Comparison of ENCODE assay signal across 11 mouse cellular contexts in genomic region chr7:143627555-143628286, GRCm38 (mm10). TPM values are rescaled to one million over a fixed set of nuclear protein-coding genes. Genes with fewer than 3 reads are reported as not detected.
A peak's percentile ranks its signal among the peaks of the same experiment; 100 is the strongest.
DNase-seq lines count a peak whose midpoint lies in the region; ATAC-seq and TF ChIP-seq lines count a peak whose summit lies in the region.
"Had no signal": no experiment of that assay in that cellular context is flagged by ENCODE, and none has a peak within 500 bp of the region (broad histone marks: within the 10 kb centered on the region; RNA-seq: fewer than 3 reads in every experiment).

No protein-coding gene starts in this region.

- no peak; the same call in 1 of the 2 replicates for TF ChIP-seq POLR2A in spleen, adult 2 months (IDR thresholded peaks at IDR 0.05; ENCODE audit: low read depth, low read length)

- H3K27me3 ChIP-seq in spleen, adult 2 months (ENCODE audit: control insufficient read depth, insufficient read depth, low read length), result no peaks in the 10 kb centered on the region

- TF ChIP-seq CTCF in spleen, adult 2 months (IDR thresholded peaks at IDR 0.05; ENCODE audit: extremely low read depth, insufficient read depth, insufficient read length, insufficient replicate concordance), result no peak

- H3K36me3 ChIP-seq in spleen, adult 2 months (ENCODE audit: control insufficient read depth, insufficient read depth, low read length), result no peaks in the 10 kb centered on the region

- 1% methylated on average over 10 of the region's 10 CpGs for WGBS in spleen, adult 2 months

- DNase-seq in spleen, adult 2 months (ENCODE audit: low read depth in 1 of 2, low spot score in 2 of 2), result peak in 1 of 2 experiments; percentile 17
- no peak for DNase-seq in spleen, postnatal 14 days (ENCODE audit: low spot score in 2 of 2)
- DNase-seq in cerebellum, adult 11-12 months, result no peak
- DNase-seq in gastrocnemius, postnatal 36 days, result no peak
- DNase-seq in cerebellum, adult 9-11 months, result no peak
- DNase-seq: cerebellum, adult 11 months; gastrocnemius, postnatal 25 days; lung, embryonic 14.5 days had no signal

- H3K27ac ChIP-seq in spleen, adult 2 months (ENCODE audit: insufficient read depth, low read length), result peak overlapping the region; percentile 86
- peak overlapping the region; percentile 18 for H3K27ac ChIP-seq in brown adipose tissue, adult 24 weeks (replicated peaks; ENCODE audit: low read depth, low read length)

- peak; percentile 74 for ATAC-seq in megakaryocyte progenitor cell, adult 5-6 weeks (replicated peaks; ENCODE audit: poor library complexity)
- ATAC-seq: intestine, postnatal 0 days had no signal

- intact Hi-C loops in gastrocnemius, postnatal 36 days (cut with DNase I), result no loop called here

- peak overlapping the region; percentile 57 for H3K4me3 ChIP-seq in spleen, adult 2 months (ENCODE audit: extremely low read depth, insufficient read depth, insufficient read length)
- H3K4me3 ChIP-seq in brown adipose tissue, adult 24 weeks (ENCODE audit: insufficient read depth, low read depth, low read length), result peak overlapping the region; percentile 31

- H3K4me1 ChIP-seq in spleen, adult 2 months (ENCODE audit: control insufficient read depth, insufficient read depth, insufficient read length), result peaks cover 17% of the 10 kb centered on the region
- H3K4me1 ChIP-seq in brown adipose tissue, adult 24 weeks (ENCODE audit: control insufficient read depth, insufficient read depth, insufficient read length, low read length), result no peaks in the 10 kb centered on the region

RNA-seq across cellular contexts. Expression of gene Tnfrsf26, which starts 0.8 kb away (rescaled TPM):
- polyA plus RNA-seq in spleen, adult 2 months (2012; rRNA removed), result 2.9 and 3.2 TPM in 2 replicates
- not detected in 2 replicates for polyA plus RNA-seq in brown adipose tissue, adult 24 weeks (2012; ENCODE audit: insufficient read depth, insufficient read length, missing spikeins)
- 28.1 and 31.6 TPM in 2 replicates for total RNA-seq in megakaryocyte progenitor cell, adult 5-6 weeks (2015)
- total RNA-seq in megakaryocyte progenitor cell, adult 5-6 weeks (2017), result 20.1 and 20.5 TPM in 2 replicates
- total RNA-seq in gastrocnemius, postnatal 36 days (2021), result under 1 TPM; 0.10 to 0.20 TPM

RNA-seq across cellular contexts. Expression of gene Tnfrsf22, which starts 21.7 kb away (rescaled TPM):
- 5.2 and 5.6 TPM in 2 replicates for polyA plus RNA-seq in spleen, adult 2 months (2012; rRNA removed)
- polyA plus RNA-seq in brown adipose tissue, adult 24 weeks (2012; ENCODE audit: insufficient read depth, insufficient read length, missing spikeins), result 2.8 and 5.9 TPM in 2 replicates
- total RNA-seq in megakaryocyte progenitor cell, adult 5-6 weeks (2015), result 8.3 and 13.6 TPM in 2 replicates
- total RNA-seq in megakaryocyte progenitor cell, adult 5-6 weeks (2017), result 2.8 and 5.7 TPM in 2 replicates
- total RNA-seq in gastrocnemius, postnatal 36 days (2021), result 1 to 10 TPM; 1.5 to 2.0 TPM

RNA-seq across cellular contexts. Expression of gene Cars, which starts 27.8 kb away (rescaled TPM):
- polyA plus RNA-seq in spleen, adult 2 months (2012; rRNA removed), result 12.0 and 12.2 TPM in 2 replicates
- 15.3 and 38.5 TPM in 2 replicates for polyA plus RNA-seq in brown adipose tissue, adult 24 weeks (2012; ENCODE audit: insufficient read depth, insufficient read length, missing spikeins)
- 40.3 and 55.4 TPM in 2 replicates for total RNA-seq in megakaryocyte progenitor cell, adult 5-6 weeks (2015)
- 47.5 and 74.5 TPM in 2 replicates for total RNA-seq in megakaryocyte progenitor cell, adult 5-6 weeks (2017)
- 10 to 100 TPM; 33.9 to 38.6 TPM for total RNA-seq in gastrocnemius, postnatal 36 days (2021)

RNA-seq across cellular contexts. Expression of gene Tnfrsf23, which starts 58.0 kb away (rescaled TPM):
- polyA plus RNA-seq in spleen, adult 2 months (2012; rRNA removed), result 0.94 and 0.99 TPM in 2 replicates
- polyA plus RNA-seq in brown adipose tissue, adult 24 weeks (2012; ENCODE audit: insufficient read depth, insufficient read length, missing spikeins), result 3.4 and 8.6 TPM in 2 replicates
- total RNA-seq in megakaryocyte progenitor cell, adult 5-6 weeks (2015), result 3.9 and 5.8 TPM in 2 replicates
- total RNA-seq in megakaryocyte progenitor cell, adult 5-6 weeks (2017), result 0.20 and 2.1 TPM in 2 replicates
- 1 to 10 TPM; 2.7 to 3.3 TPM for total RNA-seq in gastrocnemius, postnatal 36 days (2021)

Comparison
In these comparisons a context has a peak if more than half of its experiments do, and no peak if none do; other contexts are left out.
1. RNA of gene Tnfrsf26, which starts 0.8 kb away (total RNA-seq): 20.1 to 31.6 TPM in megakaryocyte progenitor cell, adult 5-6 weeks; 0.10 to 0.20 TPM in gastrocnemius, postnatal 36 days; every median in the first group is over 10 times any median in the second.